Mouse (Mus musculus) adrenal gland, postnatal 0 days (tissue): ENCODE results near the gene Rtl10. TPM values are rescaled to one million over a fixed set of nuclear protein-coding genes. Genes with fewer than 3 reads are reported as not detected.

Source experiments
- polyA plus RNA-seq: library from polyadenylated mRNA; unstranded; fragments of >200 nt; fragmentation: Nextera tagmentation; extraction: Ambion mirVana; gene quantifications from 2 replicates; pipeline ENCODE4 v1.2.1, GENCODE M21; 2015

Rtl10 gene
- 0.47 and 0.90 TPM in 2 replicates for polyA plus RNA-seq

GRCm38 (mm10) chr16:18498558-18498990 lies at the start of gene Rtl10, which contains the start of gene Gnb1l:
Gene Rtl10 (plus strand): TSS chr16:18498901.
Gene Gnb1l (plus strand): TSS chr16:18498713.

Other genes with a start within 250 kb of the Rtl10 start
- gene Gm49776, start 240.6 kb upstream of the Rtl10 start, polyA plus RNA-seq = 0.58 and 2.1 TPM in 2 replicates
- gene Dgcr8, start 209.7 kb upstream of the Rtl10 start, polyA plus RNA-seq = 10.4 and 10.8 TPM in 2 replicates
- gene Tango2, start 150.8 kb upstream of the Rtl10 start, polyA plus RNA-seq = 53.7 and 54.3 TPM in 2 replicates
- 20.3 and 24.3 TPM in 2 replicates for gene Arvcf, start 150.7 kb upstream of the Rtl10 start, polyA plus RNA-seq
- 37.9 and 76.8 TPM in 2 replicates for gene Txnrd2, start 72.5 kb upstream of the Rtl10 start, polyA plus RNA-seq
- 116 and 160 TPM in 2 replicates for gene Comt, start 72.0 kb upstream of the Rtl10 start, polyA plus RNA-seq
- 8.8 and 11.4 TPM in 2 replicates for gene Gnb1l, start 188 bp upstream of the Rtl10 start, polyA plus RNA-seq
- 0.11 TPM in 1 of 2 replicates, not detected in the other for gene Tbx1, start 91.8 kb downstream of the Rtl10 start, polyA plus RNA-seq
- gene Gp1bb, start 123.5 kb downstream of the Rtl10 start, polyA plus RNA-seq = 2.4 and 5.6 TPM in 2 replicates
- 1.7 and 2.3 TPM in 2 replicates for gene Gm49601, start 127.5 kb downstream of the Rtl10 start, polyA plus RNA-seq
- 15.3 and 32.9 TPM in 2 replicates for gene Sept5, start 131.1 kb downstream of the Rtl10 start, polyA plus RNA-seq